Mouse (Mus musculus): ENCODE results near the gene Casz1. TPM values are rescaled to one million over a fixed set of nuclear protein-coding genes. Genes with fewer than 3 reads are reported as not detected.

Casz1 gene
- polyA plus RNA-seq, 1 experiment from 2014 or later, result 5.6 TPM

GRCm38 (mm10) chr4:148933109-148933508 is 128.9 kb downstream of the Casz1 start:
- WGBS, result 76% methylated on average over 13 of the region's 13 CpGs
- Histone ChIP-seq H3K4me2 (replicated peaks; ENCODE audit: low read depth) (no peak overlapping the region), H3K36me3 (ENCODE audit: control insufficient read depth, insufficient read depth) (peaks cover 43% of the 10 kb centered on the region; the same call in 1 of the 2 replicates), H3K9me3 (ENCODE audit: control insufficient read depth) (no peaks in the 10 kb centered on the region), H3K27me3 (replicated peaks; ENCODE audit: control insufficient read depth, insufficient read depth, low read length) (no peaks in the 10 kb centered on the region), H3K4me3 (ENCODE audit: low read depth, low read length) (no peak overlapping the region), H3K27ac (ENCODE audit: low read depth, low read length) (no peak overlapping the region), H3K9ac (ENCODE audit: low read depth, low read length) (no peak overlapping the region), H3K4me1 (replicated peaks; ENCODE audit: control insufficient read depth, insufficient read depth, low read length) (no peaks in the 10 kb centered on the region)
- ATAC-seq, result no peak
- no peak for TF ChIP-seq CTCF (IDR thresholded peaks at IDR 0.05; ENCODE audit: low read depth)

DNA sequence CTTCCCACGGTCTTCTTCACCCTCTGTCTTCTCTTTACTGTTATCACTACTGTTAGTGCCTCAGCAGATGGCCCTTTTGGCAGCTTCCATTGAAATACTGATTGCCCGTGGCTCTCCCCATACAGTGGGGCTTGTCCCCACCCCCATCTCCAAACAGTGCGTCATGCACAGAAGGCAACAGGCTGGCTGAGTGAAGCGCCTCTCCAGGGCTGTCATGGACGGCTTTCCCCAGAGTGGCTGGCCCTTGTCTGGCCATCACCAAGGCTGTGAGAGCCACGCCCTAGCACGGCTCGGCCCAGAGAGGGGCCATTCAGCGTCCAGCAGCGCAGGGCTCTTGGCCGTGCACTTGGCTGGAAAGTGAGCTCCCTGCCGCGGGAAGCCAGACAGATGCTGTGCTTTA is 131.0 kb downstream of the Casz1 start:
- Histone ChIP-seq H3K27me3 (replicated peaks; ENCODE audit: control insufficient read depth, insufficient read depth, low read length) (no peaks in the 10 kb centered on the region), H3K4me3 (ENCODE audit: low read depth, low read length) (no peak overlapping the region), H3K9me3 (ENCODE audit: control insufficient read depth) (no peaks in the 10 kb centered on the region), H3K36me3 (ENCODE audit: control insufficient read depth, insufficient read depth) (peaks cover 47% of the 10 kb centered on the region; the same call in 1 of the 2 replicates), H3K4me2 (replicated peaks; ENCODE audit: low read depth) (no peak overlapping the region), H3K4me1 (replicated peaks; ENCODE audit: control insufficient read depth, insufficient read depth, low read length) (no peaks in the 10 kb centered on the region), H3K27ac (ENCODE audit: low read depth, low read length) (peak overlapping the region; percentile 21; the same call in 1 of the 2 replicates), H3K9ac (ENCODE audit: low read depth, low read length) (no peak overlapping the region)
- 25% methylated on average over 13 of the region's 13 CpGs for WGBS
- ATAC-seq, result no peak
- TF ChIP-seq CTCF (IDR thresholded peaks at IDR 0.05; ENCODE audit: low read depth), result no peak

DNA sequence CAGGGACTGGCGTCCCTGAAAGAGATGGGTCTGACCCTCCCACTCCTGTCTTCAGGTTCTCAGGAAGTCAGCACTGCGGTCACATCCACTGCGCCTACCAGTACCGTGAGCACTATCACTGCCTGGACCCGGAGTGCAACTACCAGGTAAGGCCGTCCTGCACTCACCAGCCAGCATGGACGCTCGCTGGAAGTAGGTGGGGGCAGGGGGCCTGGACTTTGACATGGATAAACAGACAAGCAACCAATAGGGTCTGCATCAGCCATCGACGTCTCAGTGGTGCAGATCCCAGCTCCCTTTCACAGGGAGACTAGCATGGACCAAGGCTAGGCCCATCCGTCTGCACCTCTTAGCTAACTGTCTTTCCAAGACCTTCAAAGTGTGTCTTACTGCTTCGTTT is 131.9 kb downstream of the Casz1 start:
- no peaks in the 10 kb centered on the region for H3K9me3 ChIP-seq (ENCODE audit: control insufficient read depth)
- TF ChIP-seq CTCF (IDR thresholded peaks at IDR 0.05; ENCODE audit: low read depth), result no peak
- no peaks in the 10 kb centered on the region for H3K27me3 ChIP-seq (replicated peaks; ENCODE audit: control insufficient read depth, insufficient read depth, low read length)
- no peak overlapping the region for H3K27ac ChIP-seq (ENCODE audit: low read depth, low read length)
- H3K4me1 ChIP-seq (replicated peaks; ENCODE audit: control insufficient read depth, insufficient read depth, low read length), result peaks cover 6% of the 10 kb centered on the region
- H3K4me2 ChIP-seq (replicated peaks; ENCODE audit: low read depth), result no peak overlapping the region
- 80% methylated on average over 12 of the region's 12 CpGs for WGBS
- no peak overlapping the region for H3K4me3 ChIP-seq (ENCODE audit: low read depth, low read length)
- peaks cover 46% of the 10 kb centered on the region; the same call in 1 of the 2 replicates for H3K36me3 ChIP-seq (ENCODE audit: control insufficient read depth, insufficient read depth)
- no peak overlapping the region for H3K9ac ChIP-seq (ENCODE audit: low read depth, low read length)
- ATAC-seq, result no peak

DNA sequence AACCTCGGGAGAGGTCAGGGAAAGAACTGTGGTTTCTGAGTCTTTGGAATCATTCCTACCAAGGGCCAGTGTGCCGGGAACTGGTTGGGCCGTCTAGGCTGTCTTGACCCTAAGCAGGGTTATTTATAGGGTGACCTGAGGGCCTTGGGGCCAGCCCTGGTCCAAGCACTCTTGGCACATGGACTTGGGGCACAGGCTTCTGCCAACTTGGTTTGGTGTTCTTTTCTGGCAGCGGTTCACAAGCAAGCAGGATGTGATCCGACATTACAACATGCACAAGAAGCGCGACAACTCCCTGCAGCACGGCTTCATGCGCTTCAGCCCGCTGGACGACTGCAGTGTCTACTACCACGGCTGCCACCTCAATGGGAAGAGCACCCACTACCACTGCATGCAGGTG is 132.5 kb downstream of the Casz1 start:
- Histone ChIP-seq H3K36me3 (ENCODE audit: control insufficient read depth, insufficient read depth) (peaks cover 46% of the 10 kb centered on the region; the same call in 1 of the 2 replicates), H3K4me3 (ENCODE audit: low read depth, low read length) (no peak overlapping the region), H3K9me3 (ENCODE audit: control insufficient read depth) (no peaks in the 10 kb centered on the region), H3K27me3 (replicated peaks; ENCODE audit: control insufficient read depth, insufficient read depth, low read length) (no peaks in the 10 kb centered on the region), H3K27ac (ENCODE audit: low read depth, low read length) (no peak overlapping the region), H3K9ac (ENCODE audit: low read depth, low read length) (no peak overlapping the region), H3K4me2 (replicated peaks; ENCODE audit: low read depth) (no peak overlapping the region), H3K4me1 (replicated peaks; ENCODE audit: control insufficient read depth, insufficient read depth, low read length) (peaks cover 8% of the 10 kb centered on the region)
- no peak for TF ChIP-seq CTCF (IDR thresholded peaks at IDR 0.05; ENCODE audit: low read depth)
- no peak for ATAC-seq
- 81% methylated on average over 12 of the region's 12 CpGs for WGBS

- no peak overlapping the region for H3K4me3 ChIP-seq (ENCODE audit: low read depth, low read length)
- H3K27ac ChIP-seq (ENCODE audit: low read depth, low read length), result no peak overlapping the region
Measured at GRCm38 (mm10) chr4:148938546-148938945, 134.3 kb downstream of the Casz1 start.

GRCm38 (mm10) chr4:148940674-148941211 is 136.5 kb downstream of the Casz1 start:
- Histone ChIP-seq H3K27me3 (replicated peaks; ENCODE audit: control insufficient read depth, insufficient read depth, low read length) (no peaks in the 10 kb centered on the region), H3K27ac (ENCODE audit: low read depth, low read length) (no peak overlapping the region; the same call in 1 of the 2 replicates), H3K9ac (ENCODE audit: low read depth, low read length) (no peak overlapping the region), H3K4me3 (ENCODE audit: low read depth, low read length) (peak overlapping the region; percentile 17; the same call in 1 of the 2 replicates), H3K9me3 (ENCODE audit: control insufficient read depth) (no peaks in the 10 kb centered on the region), H3K4me2 (replicated peaks; ENCODE audit: low read depth) (peak overlapping the region; percentile 65), H3K4me1 (replicated peaks; ENCODE audit: control insufficient read depth, insufficient read depth, low read length) (peaks cover 8% of the 10 kb centered on the region), H3K36me3 (ENCODE audit: control insufficient read depth, insufficient read depth) (peaks cover 32% of the 10 kb centered on the region)
- ATAC-seq, result peak; percentile 86
- whole genome bisulfite sequencing, result 8% methylated on average over 25 of the region's 25 CpGs
- TF ChIP-seq CTCF (IDR thresholded peaks at IDR 0.05; ENCODE audit: low read depth), result no peak

More at GRCm38 (mm10) chr4:148938546-148938945, 134.3 kb downstream of the Casz1 start:
- Histone ChIP-seq H3K9me3 (ENCODE audit: control insufficient read depth) (no peaks in the 10 kb centered on the region), H3K4me2 (replicated peaks; ENCODE audit: low read depth) (no peak overlapping the region), H3K27me3 (replicated peaks; ENCODE audit: control insufficient read depth, insufficient read depth, low read length) (no peaks in the 10 kb centered on the region), H3K9ac (ENCODE audit: low read depth, low read length) (no peak overlapping the region), H3K4me1 (replicated peaks; ENCODE audit: control insufficient read depth, insufficient read depth, low read length) (peaks cover 8% of the 10 kb centered on the region), H3K36me3 (ENCODE audit: control insufficient read depth, insufficient read depth) (peaks cover 36% of the 10 kb centered on the region; the same call in 1 of the 2 replicates)
- ATAC-seq, result no peak
- 91% methylated on average over 26 of the region's 26 CpGs for WGBS
- no peak for TF ChIP-seq CTCF (IDR thresholded peaks at IDR 0.05; ENCODE audit: low read depth)

All from intestine, postnatal 0 days (tissue).